Mouse (Mus musculus): ENCODE measurements around the gene Katnal1.

- TF ChIP-seq POLR2A (IDR thresholded peaks at IDR 0.05; ENCODE audit: low read depth, low read length) (no peak), CTCF (IDR thresholded peaks at IDR 0.05; ENCODE audit: extremely low read depth, insufficient read depth, insufficient read length, insufficient replicate concordance) (no peak)
These were observed 47.8 kb upstream of the Katnal1 start for GRCm38 (mm10) chr5:148976876-148977275.

Measured in spleen, adult 2 months (tissue).